Mouse (Mus musculus): Measurements from ENCODE around the gene Gm20532. TPM values are rescaled to one million over a fixed set of nuclear protein-coding genes. Genes with fewer than 3 reads are reported as not detected.
A peak's percentile ranks its signal among the peaks of the same experiment; 100 is the strongest.

Gm20532 gene
- not detected for total RNA-seq (2021)
- long read RNA-seq, experiment 1 = 0 reads
- long read RNA-seq, experiment 2, partial matches to known transcripts = 0 of 1 reads
- long read RNA-seq, experiment 2, other reads (novel, unspliced or antisense) = 1 of 1 reads

- DNase-seq (ENCODE audit: low spot score in 2 of 2) = peak; percentile 60 to 68
These were observed at the start of gene Gm20532 for GRCm38 (mm10) chr2:26586294-26587043. Gm20532 (plus strand) TSS chr2:26586639.

- no peak for DNase-seq (ENCODE audit: low spot score in 2 of 2)
These were observed 46.9 kb upstream of the Gm20532 start for GRCm38 (mm10) chr2:26539516-26539915.

- peak in 1 of 2 experiments; percentile 15 for DNase-seq (ENCODE audit: low spot score in 2 of 2)
These were observed 45.7 kb upstream of the Gm20532 start for GRCm38 (mm10) chr2:26540721-26541120.

GRCm38 (mm10) chr2:26541258-26541910, 45.1 kb upstream of the Gm20532 start:
- peak; percentile 21 to 50 for DNase-seq (ENCODE audit: low spot score in 2 of 2)

GRCm38 (mm10) chr2:26543155-26543554, 43.3 kb upstream of the Gm20532 start:
- DNase-seq (ENCODE audit: low spot score in 2 of 2) = peak in 1 of 2 experiments; percentile 11

- DNase-seq (ENCODE audit: low spot score in 2 of 2) = no peak
These were observed 42.7 kb upstream of the Gm20532 start for GRCm38 (mm10) chr2:26543768-26544167.

- DNase-seq (ENCODE audit: low spot score in 2 of 2) = peak in 1 of 2 experiments; percentile 11
These were observed 42.2 kb upstream of the Gm20532 start for GRCm38 (mm10) chr2:26544265-26544664.

GRCm38 (mm10) chr2:26547481-26547880, 39.0 kb upstream of the Gm20532 start:
- no peak for DNase-seq (ENCODE audit: low spot score in 2 of 2)

- DNase-seq (ENCODE audit: low spot score in 2 of 2) = no peak
These were observed 36.6 kb upstream of the Gm20532 start for GRCm38 (mm10) chr2:26549801-26550200.

GRCm38 (mm10) chr2:26550205-26550604, 36.2 kb upstream of the Gm20532 start:
- DNase-seq (ENCODE audit: low spot score in 2 of 2) = no peak

- no peak for DNase-seq (ENCODE audit: low spot score in 2 of 2)
These were observed 35.7 kb upstream of the Gm20532 start for GRCm38 (mm10) chr2:26550777-26551176.

- no peak for DNase-seq (ENCODE audit: low spot score in 2 of 2)
These were observed 35.0 kb upstream of the Gm20532 start for GRCm38 (mm10) chr2:26551446-26551845.

- DNase-seq (ENCODE audit: low spot score in 2 of 2) = no peak
These were observed 34.4 kb upstream of the Gm20532 start for GRCm38 (mm10) chr2:26552066-26552465.

- DNase-seq (ENCODE audit: low spot score in 2 of 2) = no peak
These were observed 32.5 kb upstream of the Gm20532 start for GRCm38 (mm10) chr2:26553904-26554303.

GRCm38 (mm10) chr2:26555076-26555475, 31.4 kb upstream of the Gm20532 start:
- DNase-seq (ENCODE audit: low spot score in 2 of 2) = no peak

- peak in 1 of 2 experiments; percentile 15 for DNase-seq (ENCODE audit: low spot score in 2 of 2)
These were observed 29.9 kb upstream of the Gm20532 start for GRCm38 (mm10) chr2:26556535-26556993.

GRCm38 (mm10) chr2:26560506-26560905, 25.9 kb upstream of the Gm20532 start:
- peak in 1 of 2 experiments; percentile 11 for DNase-seq (ENCODE audit: low spot score in 2 of 2)

GRCm38 (mm10) chr2:26561351-26562016, 25.0 kb upstream of the Gm20532 start:
- DNase-seq (ENCODE audit: low spot score in 2 of 2) = peak in 1 of 2 experiments; percentile 10

- peak in 1 of 2 experiments; percentile 61 for DNase-seq (ENCODE audit: low spot score in 2 of 2)
These were observed 20.2 kb upstream of the Gm20532 start for GRCm38 (mm10) chr2:26566221-26566620.

- DNase-seq (ENCODE audit: low spot score in 2 of 2) = peak in 1 of 2 experiments; percentile 65
These were observed 16.4 kb upstream of the Gm20532 start for GRCm38 (mm10) chr2:26570034-26570433.

GRCm38 (mm10) chr2:26571400-26571799, 15.0 kb upstream of the Gm20532 start:
- no peak for DNase-seq (ENCODE audit: low spot score in 2 of 2)
